Mouse (Mus musculus) liver, embryonic 12.5 days (tissue): ENCODE data around the gene Spats2l. TPM values are rescaled to one million over a fixed set of nuclear protein-coding genes. Genes with fewer than 3 reads are reported as not detected.

Experiments
- ATAC-seq: fragments of 200-750 bp; cut with Nextera tagmentation; 2 replicates; pipeline ENCODE4 v1.8.0; 2017; ENCODE audit warnings: moderate number of reproducible peaks, mild to moderate bottlenecking, moderate library complexity
- H3K27ac ChIP-seq: fragments of 300-500 bp; sonication (generic); 2 replicates; pipeline ENCODE4 v1.5.1; 2016; ENCODE audit warnings: mild to moderate bottlenecking
- H3K27me3 ChIP-seq: fragments of 300-500 bp; sonication (generic); replicated peaks from 2 replicates; pipeline ENCODE4 v1.6.1; 2016; ENCODE audit warnings: mild to moderate bottlenecking, moderate library complexity
- H3K36me3 ChIP-seq: fragments of 300-500 bp; sonication (generic); 2 replicates; pipeline ENCODE4 v1.6.1; 2016; ENCODE audit warnings: mild to moderate bottlenecking, moderate library complexity
- H3K4me1 ChIP-seq: fragments of 300-500 bp; sonication (generic); 2 replicates; pipeline ENCODE4 v1.6.1; 2016
- H3K4me2 ChIP-seq: fragments of 300-500 bp; sonication (generic); 2 replicates; pipeline ENCODE4 v1.6.1; 2016; ENCODE audit warnings: mild to moderate bottlenecking, moderate library complexity
- H3K4me3 ChIP-seq: fragments of 300-500 bp; sonication (generic); 2 replicates; pipeline ENCODE4 v1.5.1; 2016; ENCODE audit warnings: mild to moderate bottlenecking, moderate library complexity
- H3K9ac ChIP-seq: fragments of 300-500 bp; sonication (generic); 2 replicates; pipeline ENCODE4 v1.6.1; 2016; ENCODE audit warnings: mild to moderate bottlenecking, moderate library complexity
- H3K9me3 ChIP-seq: fragments of 300-500 bp; sonication (generic); replicated peaks from 2 replicates; pipeline ENCODE4 v1.6.1; 2016; ENCODE audit warnings: mild to moderate bottlenecking, moderate library complexity
- WGBS: fragments of 180-500 bp; shearing (Covaris S2); methylation state at CpG from one replicate; pipeline ENCODE4 v1.1.7; 2016; ENCODE audit not compliant: insufficient replicate concordance; 5-methylcytosine and 5-hydroxymethylcytosine counted together
- polyA plus RNA-seq: library from polyadenylated mRNA; unstranded; fragments of >200 nt; fragmentation: Nextera tagmentation; extraction: Ambion mirVana; gene quantifications from 2 replicates; pipeline ENCODE4 v1.2.1, GENCODE M21; 2016

Spats2l gene
- polyA plus RNA-seq, 1 experiment from 2014 or later = 12.5 TPM

DNA sequence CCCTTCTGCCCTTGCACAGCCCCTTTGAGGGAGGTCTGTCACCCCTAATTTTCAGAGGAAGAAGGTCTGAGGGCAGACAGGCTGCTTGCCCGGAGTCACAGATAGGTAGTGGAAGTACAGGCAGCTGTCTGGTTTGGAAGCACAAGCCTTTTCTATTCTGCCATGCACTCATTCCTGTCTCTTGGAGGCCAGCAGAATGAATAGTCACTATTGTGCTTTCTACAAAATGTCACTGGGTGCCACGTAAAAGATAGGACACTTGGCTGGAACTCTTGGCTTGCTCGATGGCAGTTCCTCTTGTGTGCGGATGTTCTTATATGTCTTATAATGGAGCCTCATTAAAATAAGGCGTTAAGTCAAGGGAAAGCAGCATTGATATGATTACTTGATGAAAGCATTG is 15.9 kb downstream of the Spats2l start:
- no peak overlapping the region for H3K4me2 ChIP-seq
- H3K9me3 ChIP-seq = no peaks in the 10 kb centered on the region
- ATAC-seq = no peak
- 76% methylated on average over 5 of the region's 5 CpGs for WGBS
- H3K27me3 ChIP-seq = no peaks in the 10 kb centered on the region
- H3K4me3 ChIP-seq = no peak overlapping the region
- H3K9ac ChIP-seq = no peak overlapping the region
- no peaks in the 10 kb centered on the region for H3K4me1 ChIP-seq
- H3K36me3 ChIP-seq = no peaks in the 10 kb centered on the region
- no peak overlapping the region for H3K27ac ChIP-seq

DNA sequence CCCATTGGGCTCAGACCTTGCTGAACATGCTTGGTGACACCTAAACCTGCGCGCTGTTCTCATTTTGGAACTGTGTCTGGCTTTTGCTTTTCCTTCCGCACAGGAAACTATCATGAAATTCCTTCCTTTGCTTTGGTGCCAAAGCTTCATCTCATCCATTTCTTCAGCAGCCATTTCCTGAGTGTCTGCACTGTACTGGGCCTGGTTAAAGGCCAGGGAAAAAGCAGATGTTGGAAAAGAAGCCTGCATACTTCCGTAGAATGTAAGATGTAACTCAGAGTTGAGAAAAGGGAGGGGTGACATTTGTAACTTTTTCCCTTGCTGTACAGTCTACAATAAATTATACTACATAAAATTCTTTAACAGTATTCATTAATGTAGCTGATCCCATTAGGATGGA is 18.2 kb downstream of the Spats2l start:
- no peaks in the 10 kb centered on the region for H3K4me1 ChIP-seq
- H3K36me3 ChIP-seq = no peaks in the 10 kb centered on the region
- ATAC-seq = no peak
- no peak overlapping the region for H3K4me2 ChIP-seq
- H3K27ac ChIP-seq = no peak overlapping the region
- H3K9me3 ChIP-seq = no peaks in the 10 kb centered on the region
- H3K27me3 ChIP-seq = no peaks in the 10 kb centered on the region
- 86% methylated on average over 4 of the region's 4 CpGs for WGBS
- H3K9ac ChIP-seq = no peak overlapping the region
- no peak overlapping the region for H3K4me3 ChIP-seq

DNA sequence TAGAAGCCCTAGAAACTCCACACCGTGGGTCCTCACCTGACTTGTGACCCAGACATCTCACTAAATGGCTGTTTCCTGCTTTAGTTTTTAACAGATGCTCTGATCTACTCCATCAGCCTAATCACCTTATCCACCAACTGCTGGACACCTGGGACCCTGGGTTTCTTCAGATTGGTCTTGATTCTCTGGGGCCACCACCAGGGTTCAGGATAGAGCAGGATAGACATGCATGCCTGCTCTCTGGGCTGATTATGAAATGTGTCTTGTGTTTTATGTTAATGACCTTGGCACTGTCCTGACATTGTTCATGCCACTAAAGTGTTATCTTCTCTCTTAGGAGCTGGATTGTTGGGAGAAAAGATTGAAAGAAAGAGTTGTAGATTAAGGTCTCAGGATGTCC is 21.9 kb downstream of the Spats2l start:
- Histone ChIP-seq H3K4me2 (no peak overlapping the region), H3K36me3 (no peaks in the 10 kb centered on the region), H3K27me3 (no peaks in the 10 kb centered on the region), H3K27ac (no peak overlapping the region), H3K9me3 (no peaks in the 10 kb centered on the region), H3K4me3 (no peak overlapping the region), H3K9ac (no peak overlapping the region), H3K4me1 (no peaks in the 10 kb centered on the region)
- 55% methylated on average over 1 of the region's 1 CpGs for WGBS
- no peak for ATAC-seq

DNA sequence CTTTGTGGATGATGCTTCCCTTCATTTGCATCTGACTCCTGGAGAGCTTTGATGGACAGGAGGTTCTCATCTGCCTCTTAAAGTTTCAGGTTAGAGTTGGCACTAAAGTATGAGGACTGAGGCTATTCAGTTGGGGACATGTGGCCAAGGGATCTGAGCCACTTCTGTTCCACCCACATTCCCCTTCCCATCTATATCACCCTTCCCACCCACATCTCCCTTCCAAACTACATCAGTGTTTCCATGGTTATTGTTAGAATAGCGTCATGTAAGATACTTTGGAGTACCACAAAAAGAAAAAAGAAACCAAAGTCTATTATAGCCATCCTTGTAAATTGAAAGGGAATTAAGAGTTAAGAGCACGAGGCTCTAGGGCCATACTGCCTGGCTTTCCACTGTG is 25.4 kb downstream of the Spats2l start:
- H3K9me3 ChIP-seq = no peaks in the 10 kb centered on the region
- no peak overlapping the region for H3K27ac ChIP-seq
- WGBS = 62% methylated on average over 2 of the region's 2 CpGs
- no peaks in the 10 kb centered on the region for H3K36me3 ChIP-seq
- no peak overlapping the region for H3K4me3 ChIP-seq
- H3K9ac ChIP-seq = no peak overlapping the region
- no peak for ATAC-seq
- H3K27me3 ChIP-seq = no peaks in the 10 kb centered on the region
- H3K4me2 ChIP-seq = no peak overlapping the region
- H3K4me1 ChIP-seq = no peaks in the 10 kb centered on the region

DNA sequence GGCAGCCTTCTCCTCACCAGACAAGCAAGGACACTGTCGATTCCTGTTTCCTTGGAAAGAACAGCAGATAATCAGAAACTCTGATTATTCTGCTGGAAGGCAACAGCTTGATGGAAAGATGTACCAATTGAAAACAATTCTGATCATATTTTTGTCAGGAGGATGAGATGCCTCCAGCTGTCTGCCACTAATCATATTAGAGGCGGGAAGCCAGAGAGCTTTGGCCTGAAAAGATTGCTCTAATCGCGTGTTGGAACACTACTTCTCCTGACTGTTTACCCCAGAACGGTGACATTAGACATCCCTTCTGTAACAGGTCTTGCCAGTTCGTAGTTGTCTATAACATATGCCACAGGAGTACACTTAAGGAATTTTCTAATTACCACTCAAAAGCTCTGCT is 26.9 kb downstream of the Spats2l start:
- no peak overlapping the region for H3K4me2 ChIP-seq
- H3K9ac ChIP-seq = no peak overlapping the region
- H3K9me3 ChIP-seq = no peaks in the 10 kb centered on the region
- no peak overlapping the region for H3K27ac ChIP-seq
- no peaks in the 10 kb centered on the region for H3K27me3 ChIP-seq
- WGBS = 70% methylated on average over 6 of the region's 6 CpGs
- no peaks in the 10 kb centered on the region for H3K4me1 ChIP-seq
- no peaks in the 10 kb centered on the region for H3K36me3 ChIP-seq
- no peak overlapping the region for H3K4me3 ChIP-seq
- ATAC-seq = no peak

DNA sequence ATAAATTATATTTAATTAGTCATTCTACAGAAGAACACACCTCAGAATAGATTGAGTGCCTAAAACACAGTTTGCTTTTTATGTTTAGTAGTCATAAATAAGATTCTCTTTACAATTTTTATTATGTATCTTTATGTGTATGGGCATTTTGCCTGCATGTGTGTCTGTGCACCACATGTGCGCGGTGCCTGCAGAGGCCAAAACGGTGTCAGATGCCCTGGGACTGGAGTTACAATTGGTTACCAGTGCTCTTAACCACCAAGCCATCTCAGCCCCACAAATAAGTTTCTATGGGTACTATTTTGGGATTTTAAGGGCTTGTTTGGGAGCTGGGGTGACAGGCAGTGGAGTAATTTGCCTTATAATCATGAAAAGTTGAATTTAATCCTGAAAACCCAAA is 32.2 kb downstream of the Spats2l start:
- no peak overlapping the region for H3K9ac ChIP-seq
- H3K4me2 ChIP-seq = no peak overlapping the region
- no peaks in the 10 kb centered on the region for H3K9me3 ChIP-seq
- no peak for ATAC-seq
- no peaks in the 10 kb centered on the region for H3K4me1 ChIP-seq
- no peak overlapping the region for H3K27ac ChIP-seq
- 87% methylated on average over 3 of the region's 3 CpGs for WGBS
- no peaks in the 10 kb centered on the region for H3K27me3 ChIP-seq
- H3K36me3 ChIP-seq = no peaks in the 10 kb centered on the region
- H3K4me3 ChIP-seq = no peak overlapping the region

DNA sequence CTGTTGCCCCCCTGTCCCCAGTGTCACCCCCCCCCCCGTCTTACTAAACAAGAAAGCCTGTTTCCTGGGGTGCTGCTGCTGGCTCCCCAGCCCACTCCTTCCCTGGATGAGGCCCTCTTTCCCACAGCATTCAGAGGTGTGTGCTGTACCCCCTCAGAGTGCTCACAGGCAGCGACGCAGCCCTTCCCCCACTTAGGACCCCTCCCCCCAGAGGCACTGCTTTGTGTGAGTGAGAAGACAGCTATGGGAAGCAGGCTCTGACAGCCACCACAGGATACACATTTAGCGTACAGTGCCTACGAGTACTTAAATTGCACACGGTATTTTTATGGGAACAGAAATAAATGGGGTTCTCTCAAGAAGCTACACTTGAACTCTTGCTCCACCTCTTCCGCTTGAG is 33.9 kb downstream of the Spats2l start:
- H3K4me3 ChIP-seq = no peak overlapping the region
- no peaks in the 10 kb centered on the region for H3K9me3 ChIP-seq
- no peak for ATAC-seq
- H3K36me3 ChIP-seq = no peaks in the 10 kb centered on the region
- no peaks in the 10 kb centered on the region for H3K27me3 ChIP-seq
- 57% methylated on average over 7 of the region's 7 CpGs for WGBS
- no peak overlapping the region for H3K27ac ChIP-seq
- no peak overlapping the region for H3K4me2 ChIP-seq
- H3K9ac ChIP-seq = no peak overlapping the region
- H3K4me1 ChIP-seq = no peaks in the 10 kb centered on the region

DNA sequence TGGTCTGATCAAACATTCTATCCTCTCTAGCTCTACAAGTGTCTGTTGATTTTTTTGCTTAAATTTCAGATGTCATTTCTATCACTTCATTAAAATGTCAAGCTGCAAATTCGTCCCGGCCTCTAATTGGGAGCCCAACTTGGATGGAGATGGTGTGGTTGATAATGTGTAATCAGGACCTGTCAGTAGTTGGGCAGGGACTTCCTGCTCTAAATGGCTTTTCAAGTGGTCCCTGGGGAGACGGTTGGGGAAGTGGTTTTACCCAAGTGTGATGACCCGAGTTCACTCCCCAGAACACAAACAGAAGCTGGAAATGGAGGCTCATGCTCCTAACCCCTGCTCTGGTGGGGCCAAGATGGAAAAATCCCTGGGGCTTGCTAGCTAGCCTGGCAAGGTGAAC is 36.3 kb downstream of the Spats2l start:
- H3K4me3 ChIP-seq = no peak overlapping the region
- H3K27me3 ChIP-seq = no peaks in the 10 kb centered on the region
- no peak overlapping the region for H3K4me2 ChIP-seq
- ATAC-seq = no peak
- H3K4me1 ChIP-seq = no peaks in the 10 kb centered on the region
- H3K9ac ChIP-seq = no peak overlapping the region
- no peaks in the 10 kb centered on the region for H3K36me3 ChIP-seq
- H3K9me3 ChIP-seq = no peaks in the 10 kb centered on the region
- H3K27ac ChIP-seq = no peak overlapping the region
- 19% methylated on average over 4 of the region's 4 CpGs for WGBS

DNA sequence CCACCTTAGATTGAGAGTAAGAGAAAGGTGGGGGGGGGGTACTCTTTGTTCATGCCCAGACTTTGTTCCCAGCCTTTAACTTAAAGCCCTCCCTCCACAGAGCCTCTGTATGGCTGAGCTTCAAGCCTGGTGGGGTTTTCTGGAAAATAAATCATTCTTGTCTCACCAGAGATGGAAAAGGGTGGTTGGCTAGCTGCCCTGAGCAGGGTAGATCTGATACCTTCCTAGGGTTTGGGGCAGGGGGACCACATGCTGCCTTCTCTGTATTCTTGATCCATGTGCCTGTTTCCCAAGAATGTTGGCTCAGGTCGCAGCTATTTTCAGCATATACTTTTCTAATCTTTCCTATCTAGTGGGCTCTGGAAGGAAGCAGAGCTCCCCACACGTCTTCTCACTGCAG is 43.1 kb downstream of the Spats2l start:
- H3K4me3 ChIP-seq = no peak overlapping the region
- H3K9ac ChIP-seq = no peak overlapping the region
- 42% methylated on average over 2 of the region's 2 CpGs for WGBS
- no peaks in the 10 kb centered on the region for H3K9me3 ChIP-seq
- H3K4me2 ChIP-seq = no peak overlapping the region
- H3K4me1 ChIP-seq = no peaks in the 10 kb centered on the region
- no peak overlapping the region for H3K27ac ChIP-seq
- no peaks in the 10 kb centered on the region for H3K36me3 ChIP-seq
- ATAC-seq = no peak
- H3K27me3 ChIP-seq = no peaks in the 10 kb centered on the region

DNA sequence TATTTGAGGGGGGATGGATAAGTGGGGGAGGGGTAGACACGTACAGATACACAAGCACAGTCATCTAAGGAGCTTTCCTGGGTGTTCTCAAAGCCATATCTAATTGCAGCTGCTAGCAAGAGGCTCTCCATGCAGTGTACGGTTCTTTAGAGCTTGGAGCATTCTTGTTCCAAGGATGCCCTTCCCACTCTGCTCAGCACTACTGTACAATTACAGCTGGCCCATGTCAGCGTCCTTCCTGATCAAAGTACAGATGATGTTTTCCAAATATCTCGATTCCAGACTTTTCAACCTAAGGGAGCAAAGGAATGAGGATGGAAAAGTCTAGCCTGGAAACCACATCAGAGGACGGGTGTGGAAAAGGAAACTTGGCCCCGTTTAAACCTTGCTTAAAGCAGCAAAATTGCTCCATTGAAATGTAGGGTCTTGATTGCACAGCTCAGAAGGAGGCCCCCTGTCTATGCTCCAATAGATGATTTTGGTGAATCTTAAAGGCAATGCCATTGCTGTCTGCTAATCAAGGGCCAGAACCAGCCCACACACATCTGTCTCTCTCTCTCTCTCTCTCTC is 46.6 kb downstream of the Spats2l start:
- H3K27ac ChIP-seq = no peak overlapping the region
- H3K27me3 ChIP-seq = no peaks in the 10 kb centered on the region
- H3K4me2 ChIP-seq = no peak overlapping the region
- H3K9me3 ChIP-seq = no peaks in the 10 kb centered on the region
- H3K4me1 ChIP-seq = no peaks in the 10 kb centered on the region
- ATAC-seq = no peak
- H3K36me3 ChIP-seq = no peaks in the 10 kb centered on the region
- 58% methylated on average over 6 of the region's 6 CpGs for WGBS
- H3K4me3 ChIP-seq = no peak overlapping the region
- H3K9ac ChIP-seq = no peak overlapping the region

DNA sequence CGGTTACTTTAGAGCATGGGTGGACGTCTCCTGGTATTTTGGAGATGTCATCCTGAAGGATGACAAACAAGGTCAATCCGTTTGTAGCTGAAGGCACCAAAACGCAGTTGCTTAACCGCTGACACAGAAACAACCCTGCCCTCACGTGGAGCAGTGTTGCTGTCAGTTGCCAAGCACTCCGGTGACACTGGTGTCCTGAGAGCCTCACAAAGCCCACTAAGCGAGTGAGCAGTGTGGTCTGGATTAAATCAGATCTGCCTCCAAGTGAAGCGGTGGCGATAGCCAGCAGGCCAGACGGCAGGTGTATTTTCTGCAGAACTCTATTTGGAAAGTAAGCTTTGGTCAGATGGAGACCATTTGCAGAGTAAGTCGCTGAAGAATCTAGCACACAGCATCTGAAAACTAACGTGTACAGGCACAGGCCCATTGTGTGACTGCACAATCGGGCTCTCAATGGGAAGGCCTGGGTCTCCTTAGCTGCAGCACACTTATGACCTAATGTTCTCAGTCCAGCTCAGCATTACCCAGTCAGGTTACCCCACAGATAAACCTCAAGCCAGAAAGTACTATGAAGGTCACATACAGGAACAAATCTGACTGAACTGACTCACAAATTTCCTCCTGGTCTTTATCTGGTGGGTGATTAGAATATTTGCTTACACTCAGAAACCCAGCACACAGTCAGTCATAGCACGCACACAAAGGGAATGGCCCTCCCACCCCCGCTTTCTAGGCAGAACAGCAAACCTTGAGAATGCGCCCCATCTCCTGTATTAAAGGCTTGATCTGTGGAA is 51.2 kb downstream of the Spats2l start:
- Histone ChIP-seq H3K4me1 (no peaks in the 10 kb centered on the region), H3K36me3 (no peaks in the 10 kb centered on the region), H3K27ac (no peak overlapping the region), H3K27me3 (no peaks in the 10 kb centered on the region), H3K9me3 (no peaks in the 10 kb centered on the region), H3K4me2 (no peak overlapping the region), H3K4me3 (no peak overlapping the region), H3K9ac (no peak overlapping the region)
- 70% methylated on average over 17 of the region's 17 CpGs for WGBS
- no peak for ATAC-seq

DNA sequence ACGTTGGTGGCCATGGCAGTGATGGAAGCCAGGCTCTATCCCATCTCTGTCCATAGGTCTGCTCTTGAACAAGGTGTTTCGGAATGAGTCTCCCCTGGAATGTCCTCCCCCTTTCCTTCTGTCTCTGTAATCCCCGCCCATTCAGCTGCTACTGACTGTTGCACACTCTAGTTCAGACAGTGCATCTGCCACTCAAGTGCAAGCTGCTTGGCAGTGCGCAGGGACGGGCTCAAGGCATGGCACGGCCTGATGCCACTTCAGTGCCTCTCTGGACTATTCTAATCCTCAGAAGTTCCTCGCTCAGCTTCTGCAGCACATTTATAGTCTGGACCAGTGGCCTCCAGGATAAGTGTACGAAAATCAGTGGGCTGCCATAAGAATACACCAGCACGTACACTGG is 52.3 kb downstream of the Spats2l start:
- Histone ChIP-seq H3K27me3 (no peaks in the 10 kb centered on the region), H3K9me3 (no peaks in the 10 kb centered on the region), H3K4me2 (no peak overlapping the region), H3K36me3 (no peaks in the 10 kb centered on the region), H3K27ac (no peak overlapping the region), H3K4me3 (no peak overlapping the region), H3K4me1 (no peaks in the 10 kb centered on the region), H3K9ac (no peak overlapping the region)
- no peak for ATAC-seq
- WGBS = 77% methylated on average over 9 of the region's 9 CpGs

DNA sequence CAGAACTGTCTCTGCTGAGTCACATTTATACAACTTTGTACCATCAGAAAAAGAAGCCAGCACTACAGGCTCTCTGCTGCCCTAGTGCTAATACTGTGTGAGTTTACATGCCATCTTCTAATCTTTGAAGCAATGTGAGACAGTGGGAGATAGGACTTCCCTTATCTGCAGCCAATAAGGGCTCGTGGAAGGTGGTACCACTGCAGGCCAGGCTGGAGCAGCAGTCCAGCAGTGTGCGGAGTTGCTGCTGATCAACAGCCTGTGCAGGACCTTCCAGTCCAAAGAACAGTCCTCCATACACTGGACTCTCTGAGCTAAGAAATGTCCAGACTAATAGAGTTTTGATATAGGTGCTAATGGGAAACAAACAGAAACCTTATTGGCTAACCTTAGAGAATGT is 59.2 kb downstream of the Spats2l start:
- H3K27ac ChIP-seq = no peak overlapping the region
- no peak overlapping the region for H3K4me3 ChIP-seq
- H3K9me3 ChIP-seq = no peaks in the 10 kb centered on the region
- H3K4me2 ChIP-seq = no peak overlapping the region
- ATAC-seq = peak; percentile 61
- 49% methylated on average over 2 of the region's 2 CpGs for WGBS
- H3K27me3 ChIP-seq = no peaks in the 10 kb centered on the region
- H3K36me3 ChIP-seq = no peaks in the 10 kb centered on the region
- no peak overlapping the region for H3K9ac ChIP-seq
- H3K4me1 ChIP-seq = 0 out of 2 replicates have a peak, but pooled peaks cover 5% of the 10 kb centered on the region
